20 mouse cellular contexts compared by ENCODE assay signal in genomic region chr4:57861166-57861565, GRCm38 (mm10). TPM values are rescaled to one million over a fixed set of nuclear protein-coding genes. Genes with fewer than 3 reads are reported as not detected.
DNase-seq lines count a peak whose midpoint lies in the region; ATAC-seq lines count a peak whose summit lies in the region.
"Had no signal": no experiment of that assay in that cellular context is flagged by ENCODE, and none has a peak within 500 bp of the region (broad histone marks: within the 10 kb centered on the region; RNA-seq: fewer than 3 reads in every experiment).

No protein-coding gene starts in this region.

- ATAC-seq in intestine, embryonic 14.5 days (replicated peaks; ENCODE audit: low FRiP score, low TSS enrichment, low read depth), result no peak
- no peak for ATAC-seq in intestine, embryonic 16.5 days
- ATAC-seq: forebrain, embryonic 13.5 days; liver, postnatal 0 days had no signal

- H3K27me3 ChIP-seq in intestine, embryonic 14.5 days (replicated peaks; ENCODE audit: control insufficient read depth, insufficient read depth, low read length), result no peaks in the 10 kb centered on the region
- no peaks in the 10 kb centered on the region for H3K27me3 ChIP-seq in intestine, embryonic 16.5 days (replicated peaks; ENCODE audit: control insufficient read depth, insufficient read depth, low read length)
- H3K27me3 ChIP-seq: embryonic facial prominence, embryonic 15.5 days; forebrain, embryonic 13.5 days; neural tube, embryonic 15.5 days had no signal

- H3K36me3 ChIP-seq in intestine, embryonic 14.5 days (ENCODE audit: control insufficient read depth, insufficient read depth, low read length), result peaks cover 27% of the 10 kb centered on the region
- peaks cover 13% of the 10 kb centered on the region for H3K36me3 ChIP-seq in intestine, embryonic 16.5 days (ENCODE audit: control insufficient read depth, insufficient read depth, low read length)

- H3K4me3 ChIP-seq in intestine, embryonic 14.5 days (ENCODE audit: low read depth, low read length), result no peak overlapping the region
- no peak overlapping the region for H3K4me3 ChIP-seq in intestine, embryonic 16.5 days (ENCODE audit: low read length)
- H3K4me3 ChIP-seq: embryonic facial prominence, embryonic 15.5 days; forebrain, embryonic 13.5 days; neural tube, embryonic 15.5 days had no signal

- no peak overlapping the region for H3K9ac ChIP-seq in intestine, embryonic 14.5 days (ENCODE audit: low read length)
- no peak overlapping the region for H3K9ac ChIP-seq in intestine, embryonic 16.5 days (ENCODE audit: low read depth, low read length)
- H3K9ac ChIP-seq: embryonic facial prominence, embryonic 15.5 days; forebrain, embryonic 13.5 days; hindbrain, embryonic 14.5 days; liver, postnatal 0 days; neural tube, embryonic 15.5 days had no signal

- WGBS in intestine, embryonic 14.5 days, result 58% methylated on average over 6 of the region's 6 CpGs
- 66% methylated on average over 6 of the region's 6 CpGs for WGBS in intestine, embryonic 16.5 days

- H3K4me1 ChIP-seq in intestine, embryonic 14.5 days (replicated peaks; ENCODE audit: control insufficient read depth, insufficient read depth, low read length), result peaks cover 14% of the 10 kb centered on the region
- peaks cover 11% of the 10 kb centered on the region; the same call in 1 of the 2 replicates for H3K4me1 ChIP-seq in intestine, embryonic 16.5 days (ENCODE audit: control insufficient read depth, insufficient read depth, low read length)
- H3K4me1 ChIP-seq: forebrain, embryonic 13.5 days had no signal

- no peak overlapping the region for H3K27ac ChIP-seq in intestine, embryonic 14.5 days (ENCODE audit: low read depth)
- no peak overlapping the region for H3K27ac ChIP-seq in intestine, embryonic 16.5 days (ENCODE audit: low read length)
- H3K27ac ChIP-seq: embryonic facial prominence, embryonic 15.5 days; forebrain, embryonic 13.5 days; hindbrain, embryonic 14.5 days; neural tube, embryonic 15.5 days had no signal

- H3K4me2 ChIP-seq in intestine, embryonic 14.5 days (ENCODE audit: low read length), result no peak overlapping the region
- H3K4me2 ChIP-seq in intestine, embryonic 16.5 days (ENCODE audit: low read depth, low read length), result no peak overlapping the region
- H3K4me2 ChIP-seq: embryonic facial prominence, embryonic 15.5 days; forebrain, embryonic 13.5 days; heart, embryonic 11.5 days; hindbrain, embryonic 14.5 days; midbrain, embryonic 11.5 days; neural tube, embryonic 15.5 days had no signal

- DNase-seq in intestine, embryonic 14.5 days (ENCODE audit: low spot score), result peak; percentile 43
- DNase-seq in ZHBTc4 (ENCODE audit: low read depth, low spot score), result peak; percentile 64
- peak; percentile 65 to 69 for DNase-seq in kidney, adult 8-10 months
- DNase-seq in kidney, postnatal 25 days, result peak; percentile 50 to 76
- no peak for DNase-seq in layer of hippocampus, adult 11-12 months (ENCODE audit: low spot score)
- DNase-seq in frontal cortex, postnatal 36 days (ENCODE audit: low spot score in 2 of 2), result no peak
- no peak for DNase-seq in spleen, postnatal 14 days (ENCODE audit: low spot score in 2 of 2)
- DNase-seq: adrenal gland, postnatal 36 days; cerebellum, adult 9-10 months; liver; liver, postnatal 0 days; right cerebral cortex, postnatal 25 days; thymus, postnatal 4 days had no signal

- 0 out of 2 replicates have a peak, but pooled peaks cover 2% of the 10 kb centered on the region for H3K9me3 ChIP-seq in intestine, embryonic 14.5 days (ENCODE audit: control insufficient read depth, low read length)
- H3K9me3 ChIP-seq in intestine, embryonic 16.5 days (ENCODE audit: control insufficient read depth, low read length), result no peaks in the 10 kb centered on the region
- H3K9me3 ChIP-seq: embryonic facial prominence, embryonic 15.5 days; forebrain, embryonic 13.5 days; neural tube, embryonic 15.5 days had no signal

RNA-seq across cellular contexts. Expression of gene D630039A03Rik, which starts 54.9 kb away (rescaled TPM):
- 5.7 and 6.1 TPM in 2 replicates for polyA plus RNA-seq in intestine, embryonic 14.5 days (2014; fragmentation: Nextera tagmentation; extraction: Ambion mirVana)
- 13.3 and 14.1 TPM in 2 replicates for polyA plus RNA-seq in intestine, embryonic 16.5 days (2015; fragmentation: Nextera tagmentation; extraction: Ambion mirVana)

Comparison
In these comparisons a context has a peak if more than half of its experiments do, and no peak if none do; other contexts are left out.
1. DNase-seq: peak in intestine, embryonic 14.5 days (single experiment), ZHBTc4 (single experiment), kidney, adult 8-10 months (2 of 2) and kidney, postnatal 25 days (2 of 2); none in layer of hippocampus, adult 11-12 months (single experiment), frontal cortex, postnatal 36 days (0 of 2) and spleen, postnatal 14 days (0 of 2).